Mouse (Mus musculus) brain, embryonic 14.5 days (tissue): ENCODE results near the gene Fbrsl1.

Source experiments
- CTCF ChIP-seq: fragments of 200-500 bp; IDR thresholded peaks from 2 replicates; pipeline ENCODE4 v1.5.1; 2012; ENCODE audit warnings: inconsistent platforms, mild to moderate bottlenecking, moderate library complexity, borderline replicate concordance; ENCODE audit not compliant: insufficient read depth, insufficient read length; ENCODE audit errors: extremely low read depth
- POLR2A ChIP-seq: fragments of 200-500 bp; IDR thresholded peaks from 2 replicates; pipeline ENCODE4 v1.6.1; 2012; ENCODE audit warnings: mild to moderate bottlenecking, inconsistent platforms, borderline replicate concordance; ENCODE audit not compliant: poor library complexity, insufficient read depth, insufficient read length, severe bottlenecking; ENCODE audit errors: extremely low read depth

DNA sequence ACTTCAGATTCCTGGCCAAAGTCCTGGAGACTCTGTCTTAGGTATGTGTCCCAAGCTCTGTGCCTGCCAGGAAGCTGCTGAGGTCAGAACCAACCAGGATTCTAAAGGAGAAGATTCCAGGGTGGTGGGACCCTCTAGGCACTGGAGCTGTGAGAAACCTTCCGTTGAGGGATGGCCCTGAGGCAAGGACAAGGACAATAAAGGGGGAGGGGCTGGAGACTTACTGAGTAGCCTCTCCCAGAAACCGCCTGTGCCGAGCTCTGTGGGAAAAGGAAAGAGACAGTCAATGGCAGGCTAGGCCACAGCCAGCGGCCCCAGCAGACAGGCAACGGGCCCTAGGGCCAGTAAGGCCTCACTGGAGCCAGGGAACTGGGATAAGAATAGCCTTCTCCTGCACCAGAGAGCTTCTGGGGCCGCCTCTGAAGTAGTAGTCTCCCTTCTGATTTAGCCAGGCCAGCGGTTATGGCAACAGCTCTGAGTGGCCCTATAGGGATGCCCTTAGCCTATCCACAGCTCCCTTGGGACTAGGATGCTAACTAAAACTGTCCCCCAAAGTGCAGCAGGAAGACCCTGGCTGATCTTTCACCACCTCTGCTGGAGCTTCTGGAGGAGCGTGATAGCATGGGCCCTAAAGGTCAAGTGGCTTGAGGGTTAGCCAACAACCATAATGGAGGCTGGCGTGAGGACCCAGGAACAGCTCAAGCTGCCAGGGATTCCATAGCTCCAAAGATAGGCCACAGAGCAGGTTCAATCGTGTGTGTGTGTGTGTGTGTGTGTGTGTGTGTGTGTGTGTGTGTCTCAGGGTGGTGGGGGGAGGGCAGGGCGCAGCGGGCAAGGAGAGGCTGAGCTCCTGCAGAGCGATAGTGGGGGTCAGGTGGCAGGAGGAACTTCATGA is 32.2 kb downstream of the Fbrsl1 start:
- TF ChIP-seq CTCF = no peak
- no peak for TF ChIP-seq POLR2A
